ENCODE assay signal across 8 mouse cellular contexts in the genomic region with DNA sequence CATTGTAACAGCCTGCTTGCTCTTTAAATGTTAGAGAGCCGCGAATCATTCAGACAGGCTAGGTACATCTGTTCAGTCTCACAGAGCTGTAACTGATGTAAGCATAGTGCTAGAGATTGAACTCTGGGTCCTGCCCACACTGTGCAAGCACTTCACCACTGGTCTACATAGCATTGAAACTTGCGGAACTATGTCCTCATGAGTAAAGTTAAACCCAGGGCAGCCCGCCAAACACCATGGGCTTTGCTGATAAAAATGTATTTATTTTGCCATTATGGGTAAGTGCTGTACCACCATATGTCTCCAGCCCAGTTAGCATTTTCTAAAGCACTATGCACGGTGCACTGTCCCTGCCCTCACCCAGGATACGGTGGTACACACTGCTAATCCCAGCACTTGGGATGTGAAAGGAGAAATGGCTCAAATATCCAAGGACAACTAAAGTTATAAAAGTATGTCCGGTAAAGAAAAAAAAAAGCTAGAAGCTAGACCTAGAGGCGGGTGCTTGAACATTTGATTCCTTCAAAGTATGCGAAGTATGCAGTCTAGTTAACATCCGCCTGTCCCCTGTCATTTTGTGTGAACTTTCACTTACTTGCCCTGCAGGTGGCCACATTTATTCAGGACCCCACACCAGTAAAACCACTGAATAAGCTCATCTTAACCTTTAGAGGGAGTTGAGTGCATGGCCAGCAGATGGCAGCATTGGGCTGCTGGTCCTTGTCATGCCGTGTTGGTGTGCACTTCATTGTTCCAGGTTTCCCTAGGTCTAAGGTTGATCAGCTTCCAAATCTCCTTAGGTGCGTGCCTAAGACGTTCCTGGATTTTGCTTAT. TPM values are rescaled to one million over a fixed set of nuclear protein-coding genes. Genes with fewer than 3 reads are reported as not detected.
DNase-seq lines count a peak whose midpoint lies in the region; ATAC-seq lines count a peak whose summit lies in the region.

No protein-coding gene starts in this region.

- no peaks in the 10 kb centered on the region for H3K9me3 ChIP-seq in intestine, embryonic 14.5 days (ENCODE audit: control insufficient read depth, low read length)

- H3K4me3 ChIP-seq in intestine, embryonic 14.5 days (ENCODE audit: low read depth, low read length): no peak overlapping the region

- H3K36me3 ChIP-seq in intestine, embryonic 14.5 days (ENCODE audit: control insufficient read depth, insufficient read depth, low read length): no peaks in the 10 kb centered on the region

- 0 out of 2 replicates have a peak overlapping the region, but pooled peaks have one; percentile 16 for H3K27ac ChIP-seq in intestine, embryonic 14.5 days (ENCODE audit: low read depth)

- intact Hi-C loops in gastrocnemius, postnatal 36 days (cut with DNase I): loop anchor here (1.0 kb wide), 1 partner anchor 131 kb away; no protein-coding TSS in a partner anchor
- intact Hi-C loops in left cerebral cortex, postnatal 14 days (cut with DNase I): loop anchor here (5.0 kb wide), 2 partner anchors 43 to 118 kb away; no protein-coding TSS in a partner anchor

- H3K4me1 ChIP-seq in intestine, embryonic 14.5 days (replicated peaks; ENCODE audit: control insufficient read depth, insufficient read depth, low read length): peaks cover 10% of the 10 kb centered on the region

- no peaks in the 10 kb centered on the region for H3K27me3 ChIP-seq in intestine, embryonic 14.5 days (replicated peaks; ENCODE audit: control insufficient read depth, insufficient read depth, low read length)

- H3K4me2 ChIP-seq in intestine, embryonic 14.5 days (ENCODE audit: low read length): peak overlapping the region; percentile 12; the same call in 1 of the 2 replicates

- WGBS in intestine, embryonic 14.5 days: 25% methylated on average over 13 of the region's 13 CpGs

- H3K9ac ChIP-seq in intestine, embryonic 14.5 days (ENCODE audit: low read length): no peak overlapping the region

- peak; percentile 81 for ATAC-seq in intestine, embryonic 14.5 days (replicated peaks; ENCODE audit: low FRiP score, low TSS enrichment, low read depth)

- peak; percentile 81 to 94 for DNase-seq in adrenal gland, adult (ENCODE audit: inconsistent age in 2 of 2, low spot score in 1 of 2)
- peak; percentile 94 for DNase-seq in embryo, embryonic 10.5 days (ENCODE audit: low spot score)
- peak; percentile 73 to 82 for DNase-seq in gastrocnemius, postnatal 36 days
- peak; percentile 93 for DNase-seq in intestine, embryonic 14.5 days (ENCODE audit: low spot score)
- DNase-seq in left cerebral cortex, postnatal 14 days (ENCODE audit: low spot score in 2 of 2): peak; percentile 79
- peak; percentile 94 for DNase-seq in mesoderm, embryonic 11.5 days (ENCODE audit: low read depth, low spot score)
- DNase-seq in right cerebral cortex, postnatal 36 days (ENCODE audit: low spot score in 2 of 2): peak; percentile 42 to 49
- DNase-seq in urinary bladder, postnatal 4 days (ENCODE audit: low spot score in 2 of 2): peak; percentile 74 to 82

RNA-seq across cellular contexts. Expression of a gene that starts 9.9 kb away (rescaled TPM):
- total RNA-seq in gastrocnemius, postnatal 36 days (2021): 10 to 100 TPM; 24.1 to 37.6 TPM
- 7.0 and 7.7 TPM in 2 replicates for polyA plus RNA-seq in intestine, embryonic 14.5 days (2014; fragmentation: Nextera tagmentation; extraction: Ambion mirVana)
- 10 to 100 TPM; 51.0 to 52.6 TPM for total RNA-seq in left cerebral cortex, postnatal 14 days (2021)
